Mouse (Mus musculus): ENCODE results near the gene Ide. TPM values are rescaled to one million over a fixed set of nuclear protein-coding genes. Genes with fewer than 3 reads are reported as not detected.
A peak's percentile ranks its signal among the peaks of the same experiment; 100 is the strongest.

The Ide gene
- polyA plus RNA-seq, 1 experiment from 2014 or later: 37.3 TPM

DNA sequence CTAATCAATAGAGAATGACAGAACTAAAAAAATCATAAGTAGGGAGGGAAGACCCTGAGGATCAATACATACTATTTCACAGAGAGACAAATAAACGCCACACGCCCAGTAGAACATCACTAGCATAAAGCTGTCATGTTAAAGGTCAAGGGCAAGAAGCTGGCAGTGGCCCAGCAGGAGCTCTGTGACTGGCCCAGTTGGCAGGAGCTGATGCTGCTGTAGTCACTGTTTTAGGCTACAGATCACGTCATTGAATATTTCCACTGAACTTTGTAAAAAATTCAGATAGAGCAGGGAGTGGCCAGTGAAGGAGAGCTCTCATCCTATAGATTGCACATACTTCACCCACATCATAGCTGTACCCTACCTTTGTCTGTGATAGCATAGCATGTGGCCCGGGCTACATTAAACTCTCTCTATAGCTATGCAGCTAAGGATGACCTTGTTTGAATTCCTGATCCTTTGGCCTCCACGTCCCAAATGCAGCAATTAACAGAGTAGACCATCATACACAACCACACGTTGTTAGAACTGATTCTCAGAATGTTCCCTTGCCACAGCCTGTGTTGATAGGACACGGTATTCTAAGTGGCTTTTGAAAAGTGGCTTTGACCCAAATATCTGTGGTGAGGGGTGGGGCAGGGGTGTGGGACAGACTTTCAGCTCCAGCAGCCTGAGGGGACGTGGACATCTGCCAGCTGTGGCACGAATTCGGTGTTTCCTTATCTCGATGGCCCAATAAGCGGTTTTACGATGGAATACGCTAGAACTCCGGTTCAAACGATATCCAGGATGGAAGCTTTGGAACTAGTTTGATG is 16.6 kb downstream of the Ide start:
- Histone ChIP-seq H3K27me3 (ENCODE audit: insufficient read depth, low read length) (no peaks in the 10 kb centered on the region), H3K36me3 (ENCODE audit: insufficient read depth, low read length) (no peaks in the 10 kb centered on the region; the same call in 1 of the 2 replicates), H3K4me3 (replicated peaks; ENCODE audit: low read depth, low read length) (no peak overlapping the region), H3K9ac (ENCODE audit: low read depth, low read length) (no peak overlapping the region), H3K27ac (no peak overlapping the region), H3K9me3 (replicated peaks; ENCODE audit: low read length) (no peaks in the 10 kb centered on the region), H3K4me1 (replicated peaks; ENCODE audit: insufficient read depth, low read length) (no peaks in the 10 kb centered on the region), H3K4me2 (ENCODE audit: low read length) (no peak overlapping the region)
- WGBS: 85% methylated on average over 16 of the region's 16 CpGs
- TF ChIP-seq CTCF (IDR thresholded peaks at IDR 0.05; ENCODE audit: low read depth): no peak
- ATAC-seq (replicated peaks; ENCODE audit: low FRiP score, low read depth) (no peak), DNase-seq (ENCODE audit: low spot score) (no peak)

DNA sequence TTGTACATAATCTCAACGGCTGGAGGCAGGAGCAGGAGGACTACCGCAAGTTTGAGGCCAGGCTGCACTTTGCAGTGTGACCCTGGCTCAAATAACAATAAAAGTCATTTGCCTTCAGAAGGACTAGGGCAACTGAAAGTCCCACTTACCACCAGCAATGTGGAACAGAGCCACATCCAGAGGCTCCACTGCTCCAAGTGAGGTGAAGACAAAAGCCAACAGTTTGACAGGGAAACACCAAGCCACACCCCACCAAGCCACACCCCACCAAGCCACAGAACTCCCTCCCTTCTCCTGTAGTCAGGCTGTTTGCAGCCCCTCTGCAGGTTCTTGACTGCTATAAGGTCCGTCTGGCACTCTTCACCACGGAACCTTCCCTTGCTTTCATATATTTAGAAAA is 20.3 kb downstream of the Ide start:
- Histone ChIP-seq H3K36me3 (ENCODE audit: insufficient read depth, low read length) (peaks cover 15% of the 10 kb centered on the region; the same call in 1 of the 2 replicates), H3K27me3 (ENCODE audit: insufficient read depth, low read length) (no peaks in the 10 kb centered on the region), H3K4me2 (ENCODE audit: low read length) (no peak overlapping the region), H3K4me1 (replicated peaks; ENCODE audit: insufficient read depth, low read length) (no peaks in the 10 kb centered on the region), H3K9ac (ENCODE audit: low read depth, low read length) (no peak overlapping the region), H3K4me3 (replicated peaks; ENCODE audit: low read depth, low read length) (no peak overlapping the region), H3K27ac (no peak overlapping the region), H3K9me3 (replicated peaks; ENCODE audit: low read length) (no peaks in the 10 kb centered on the region)
- DNase-seq (ENCODE audit: low spot score) (no peak), ATAC-seq (replicated peaks; ENCODE audit: low FRiP score, low read depth) (no peak)
- no peak for TF ChIP-seq CTCF (IDR thresholded peaks at IDR 0.05; ENCODE audit: low read depth)
- WGBS: 86% methylated on average over 4 of the region's 4 CpGs

DNA sequence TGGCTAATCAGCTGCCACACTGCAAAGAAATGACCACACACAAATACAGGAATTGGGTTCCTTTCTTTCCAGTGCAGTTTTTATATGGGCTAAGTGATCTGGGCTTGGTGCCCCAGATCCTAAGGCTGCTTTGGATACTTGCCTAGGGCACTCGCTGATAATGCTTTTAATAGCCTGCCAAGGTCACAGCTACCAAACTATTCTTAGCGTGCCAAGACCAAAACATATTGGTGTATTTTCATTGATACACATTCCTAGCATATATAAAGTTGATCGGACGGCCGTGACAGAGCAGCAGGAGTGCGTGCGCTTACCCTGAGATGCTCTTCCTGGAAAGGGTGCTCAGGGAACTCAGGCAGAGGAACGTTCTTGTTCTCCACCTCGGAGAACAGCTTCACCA is 22.6 kb downstream of the Ide start:
- DNase-seq (ENCODE audit: low spot score) (no peak), ATAC-seq (replicated peaks; ENCODE audit: low FRiP score, low read depth) (no peak)
- peaks cover 21% of the 10 kb centered on the region; the same call in 1 of the 2 replicates for H3K36me3 ChIP-seq (ENCODE audit: insufficient read depth, low read length)
- H3K9ac ChIP-seq (ENCODE audit: low read depth, low read length): no peak overlapping the region
- no peaks in the 10 kb centered on the region for H3K4me1 ChIP-seq (replicated peaks; ENCODE audit: insufficient read depth, low read length)
- no peak overlapping the region for H3K4me3 ChIP-seq (replicated peaks; ENCODE audit: low read depth, low read length)
- TF ChIP-seq CTCF (IDR thresholded peaks at IDR 0.05; ENCODE audit: low read depth): no peak
- WGBS: 91% methylated on average over 9 of the region's 9 CpGs
- H3K4me2 ChIP-seq (ENCODE audit: low read length): no peak overlapping the region
- no peak overlapping the region for H3K27ac ChIP-seq
- no peaks in the 10 kb centered on the region for H3K9me3 ChIP-seq (replicated peaks; ENCODE audit: low read length)
- no peaks in the 10 kb centered on the region for H3K27me3 ChIP-seq (ENCODE audit: insufficient read depth, low read length)

DNA sequence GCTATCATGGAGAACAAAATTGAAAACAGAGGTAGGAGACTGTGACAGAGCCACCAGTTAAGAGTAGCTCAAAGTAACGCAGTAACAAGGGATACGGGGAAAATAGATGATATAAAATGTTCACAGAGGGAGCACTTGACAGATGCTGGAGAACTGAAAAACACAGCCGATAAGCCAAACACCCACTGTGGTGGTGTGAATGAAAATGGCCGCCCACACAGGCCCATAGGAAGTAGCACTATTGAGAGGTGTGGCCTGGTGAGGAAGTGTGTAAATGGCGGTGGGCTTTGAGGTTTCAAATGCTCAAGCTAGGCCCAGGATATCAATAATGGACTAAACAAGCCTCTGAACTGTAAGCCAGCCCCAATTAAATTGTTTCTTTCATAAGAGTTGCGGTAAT is 26.2 kb downstream of the Ide start:
- peaks cover 21% of the 10 kb centered on the region; the same call in 1 of the 2 replicates for H3K36me3 ChIP-seq (ENCODE audit: insufficient read depth, low read length)
- no peak overlapping the region for H3K4me2 ChIP-seq (ENCODE audit: low read length)
- TF ChIP-seq CTCF (IDR thresholded peaks at IDR 0.05; ENCODE audit: low read depth): no peak
- no peak overlapping the region for H3K9ac ChIP-seq (ENCODE audit: low read depth, low read length)
- no peak overlapping the region for H3K27ac ChIP-seq
- H3K4me3 ChIP-seq (replicated peaks; ENCODE audit: low read depth, low read length): no peak overlapping the region
- H3K27me3 ChIP-seq (ENCODE audit: insufficient read depth, low read length): no peaks in the 10 kb centered on the region
- WGBS: 92% methylated on average over 6 of the region's 6 CpGs
- ATAC-seq (replicated peaks; ENCODE audit: low FRiP score, low read depth) (no peak), DNase-seq (ENCODE audit: low spot score) (no peak)
- no peaks in the 10 kb centered on the region for H3K9me3 ChIP-seq (replicated peaks; ENCODE audit: low read length)
- H3K4me1 ChIP-seq (replicated peaks; ENCODE audit: insufficient read depth, low read length): no peaks in the 10 kb centered on the region

DNA sequence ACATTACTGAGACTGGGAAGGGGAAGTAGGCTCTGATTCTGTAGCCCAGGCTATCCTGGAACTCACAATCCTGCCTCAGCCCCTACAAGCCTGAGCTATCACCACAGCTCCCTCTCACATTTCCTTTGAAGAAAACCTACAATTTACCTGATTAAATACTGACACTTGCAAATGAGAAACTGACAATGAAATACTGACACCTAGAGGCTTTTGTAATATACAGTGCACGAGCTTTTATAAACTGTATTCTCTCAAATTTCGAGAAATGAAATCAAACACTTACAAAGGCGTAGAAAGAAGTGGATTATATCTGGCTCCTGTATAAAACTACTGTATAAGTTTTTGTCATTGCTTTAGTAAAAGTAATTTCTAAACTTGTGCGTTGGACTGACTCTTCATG is 27.5 kb downstream of the Ide start:
- Histone ChIP-seq H3K9ac (ENCODE audit: low read depth, low read length) (no peak overlapping the region), H3K4me2 (ENCODE audit: low read length) (no peak overlapping the region), H3K36me3 (ENCODE audit: insufficient read depth, low read length) (0 out of 2 replicates have a peak, but pooled peaks cover 16% of the 10 kb centered on the region), H3K4me1 (replicated peaks; ENCODE audit: insufficient read depth, low read length) (no peaks in the 10 kb centered on the region), H3K4me3 (replicated peaks; ENCODE audit: low read depth, low read length) (no peak overlapping the region), H3K27me3 (ENCODE audit: insufficient read depth, low read length) (no peaks in the 10 kb centered on the region), H3K9me3 (replicated peaks; ENCODE audit: low read length) (no peaks in the 10 kb centered on the region), H3K27ac (no peak overlapping the region)
- DNase-seq (ENCODE audit: low spot score): no peak
- 77% methylated on average over 4 of the region's 4 CpGs for WGBS
- no peak for ATAC-seq (replicated peaks; ENCODE audit: low FRiP score, low read depth)
- TF ChIP-seq CTCF (IDR thresholded peaks at IDR 0.05; ENCODE audit: low read depth): peak; percentile 29; the same call in 1 of the 2 replicates

DNA sequence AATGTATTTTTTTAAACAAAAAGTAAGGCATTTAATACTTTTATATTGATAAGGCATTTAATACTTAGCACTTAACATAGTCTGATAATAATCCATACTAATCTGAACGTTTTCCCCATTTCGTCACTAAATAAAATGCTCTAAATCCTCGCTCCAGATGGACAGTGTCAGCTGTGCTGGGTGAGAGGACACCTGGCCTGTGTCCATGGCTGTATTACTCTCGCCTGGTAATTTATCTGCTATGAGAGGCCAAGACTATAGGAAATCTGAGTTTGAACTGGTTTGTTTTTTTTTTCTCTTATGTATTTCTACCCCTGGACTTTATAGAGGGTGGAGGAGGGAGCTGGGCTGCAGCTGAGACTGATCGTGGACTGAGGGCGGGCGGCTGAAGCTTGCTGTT is 28.7 kb downstream of the Ide start:
- TF ChIP-seq CTCF (IDR thresholded peaks at IDR 0.05; ENCODE audit: low read depth): no peak
- no peak overlapping the region for H3K4me3 ChIP-seq (replicated peaks; ENCODE audit: low read depth, low read length)
- no peaks in the 10 kb centered on the region for H3K27me3 ChIP-seq (ENCODE audit: insufficient read depth, low read length)
- 0 out of 2 replicates have a peak, but pooled peaks cover 10% of the 10 kb centered on the region for H3K36me3 ChIP-seq (ENCODE audit: insufficient read depth, low read length)
- whole genome bisulfite sequencing: 48% methylated on average over 7 of the region's 7 CpGs
- no peak overlapping the region for H3K9ac ChIP-seq (ENCODE audit: low read depth, low read length)
- no peaks in the 10 kb centered on the region for H3K9me3 ChIP-seq (replicated peaks; ENCODE audit: low read length)
- peak; percentile 12 for DNase-seq (ENCODE audit: low spot score)
- H3K4me2 ChIP-seq (ENCODE audit: low read length): no peak overlapping the region
- no peaks in the 10 kb centered on the region for H3K4me1 ChIP-seq (replicated peaks; ENCODE audit: insufficient read depth, low read length)
- H3K27ac ChIP-seq: no peak overlapping the region
- no peak for ATAC-seq (replicated peaks; ENCODE audit: low FRiP score, low read depth)
